Mouse (Mus musculus): Measurements from ENCODE around the gene Trappc1. TPM values are rescaled to one million over a fixed set of nuclear protein-coding genes. Genes with fewer than 3 reads are reported as not detected.

Trappc1 gene
- polyA plus RNA-seq, 1 experiment from 2014 or later, result 172 TPM

DNA sequence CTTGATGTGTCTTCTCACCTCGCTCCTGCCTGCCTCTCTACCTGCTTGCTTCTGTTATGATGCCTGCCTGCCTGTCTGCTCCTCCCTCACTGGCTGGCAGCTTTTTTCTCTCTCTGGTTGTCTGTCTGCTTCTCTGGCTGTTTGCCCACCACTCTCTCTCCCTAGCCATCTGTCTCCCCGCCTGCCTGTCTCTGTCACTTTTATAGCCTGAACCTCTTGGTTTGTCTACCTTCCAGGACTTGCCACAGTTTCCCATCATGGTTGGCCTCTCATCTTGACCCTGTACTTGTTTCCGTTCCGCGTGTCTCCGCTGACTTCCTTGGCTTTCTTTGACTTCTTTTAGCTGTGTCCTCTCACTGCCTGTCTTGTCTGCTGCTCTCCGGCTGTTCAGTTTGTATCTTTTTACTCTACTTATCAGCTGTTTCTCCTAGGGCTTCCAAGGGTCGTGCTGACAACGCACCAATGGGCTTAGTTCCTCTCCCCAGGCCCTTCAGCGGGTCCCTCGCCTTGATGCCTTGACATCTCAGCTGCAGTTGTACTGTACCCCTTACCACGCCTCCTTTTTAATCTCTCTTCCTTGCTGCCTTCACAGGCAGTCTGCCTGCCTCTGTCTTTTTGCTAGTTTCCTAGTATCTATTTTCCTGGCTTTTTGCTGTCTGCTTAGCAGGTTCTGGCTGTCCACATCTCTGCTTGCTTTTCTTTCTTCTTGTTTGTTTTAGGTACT, 48.4 kb downstream of the Trappc1 start:
- Histone ChIP-seq H3K9ac (replicated peaks; ENCODE audit: low read length) (peak overlapping the region; percentile 25; the same call in 1 of the 2 replicates), H3K36me3 (ENCODE audit: insufficient read depth, low read length) (peaks cover 17% of the 10 kb centered on the region), H3K9me3 (ENCODE audit: low read length) (no peaks in the 10 kb centered on the region), H3K27me3 (ENCODE audit: insufficient read depth, low read length) (no peaks in the 10 kb centered on the region), H3K4me3 (ENCODE audit: low read length) (peak overlapping the region; percentile 33; the same call in 1 of the 2 replicates), H3K4me1 (ENCODE audit: insufficient read depth, low read length) (peaks cover 34% of the 10 kb centered on the region), H3K27ac (ENCODE audit: low read length) (peak overlapping the region; percentile 92), H3K4me2 (replicated peaks; ENCODE audit: low read depth, low read length) (peak overlapping the region; percentile 53)
- ATAC-seq (ENCODE audit: low FRiP score, low TSS enrichment), result no peak
- WGBS, result 27% methylated on average over 12 of the region's 12 CpGs

DNA sequence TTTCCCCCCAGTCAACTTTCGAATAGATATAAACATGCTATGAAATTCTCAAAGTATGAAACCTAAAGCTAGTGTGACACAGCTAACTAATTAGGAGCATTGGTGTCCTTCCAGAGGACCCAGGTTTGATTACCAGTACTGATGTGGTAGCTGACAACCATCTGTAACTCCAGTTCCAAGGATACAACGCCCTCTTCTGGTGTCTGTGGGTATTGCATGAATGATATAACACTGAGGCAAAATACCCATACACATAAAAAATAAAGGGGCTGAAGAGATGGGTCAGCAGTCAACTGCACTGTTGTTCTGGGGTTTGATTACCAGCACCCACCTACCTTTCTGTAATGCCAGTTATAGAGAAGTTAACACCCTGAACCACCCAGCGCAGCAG, 49.0 kb downstream of the Trappc1 start:
- Histone ChIP-seq H3K4me3 (ENCODE audit: low read length) (no peak overlapping the region), H3K27me3 (ENCODE audit: insufficient read depth, low read length) (no peaks in the 10 kb centered on the region), H3K4me2 (replicated peaks; ENCODE audit: low read depth, low read length) (no peak overlapping the region), H3K9ac (replicated peaks; ENCODE audit: low read length) (no peak overlapping the region), H3K36me3 (ENCODE audit: insufficient read depth, low read length) (peaks cover 21% of the 10 kb centered on the region), H3K9me3 (ENCODE audit: low read length) (no peaks in the 10 kb centered on the region), H3K27ac (ENCODE audit: low read length) (no peak overlapping the region), H3K4me1 (ENCODE audit: insufficient read depth, low read length) (peaks cover 31% of the 10 kb centered on the region)
- no peak for ATAC-seq (ENCODE audit: low FRiP score, low TSS enrichment)
- WGBS, result 71% methylated on average over 3 of the region's 3 CpGs

DNA sequence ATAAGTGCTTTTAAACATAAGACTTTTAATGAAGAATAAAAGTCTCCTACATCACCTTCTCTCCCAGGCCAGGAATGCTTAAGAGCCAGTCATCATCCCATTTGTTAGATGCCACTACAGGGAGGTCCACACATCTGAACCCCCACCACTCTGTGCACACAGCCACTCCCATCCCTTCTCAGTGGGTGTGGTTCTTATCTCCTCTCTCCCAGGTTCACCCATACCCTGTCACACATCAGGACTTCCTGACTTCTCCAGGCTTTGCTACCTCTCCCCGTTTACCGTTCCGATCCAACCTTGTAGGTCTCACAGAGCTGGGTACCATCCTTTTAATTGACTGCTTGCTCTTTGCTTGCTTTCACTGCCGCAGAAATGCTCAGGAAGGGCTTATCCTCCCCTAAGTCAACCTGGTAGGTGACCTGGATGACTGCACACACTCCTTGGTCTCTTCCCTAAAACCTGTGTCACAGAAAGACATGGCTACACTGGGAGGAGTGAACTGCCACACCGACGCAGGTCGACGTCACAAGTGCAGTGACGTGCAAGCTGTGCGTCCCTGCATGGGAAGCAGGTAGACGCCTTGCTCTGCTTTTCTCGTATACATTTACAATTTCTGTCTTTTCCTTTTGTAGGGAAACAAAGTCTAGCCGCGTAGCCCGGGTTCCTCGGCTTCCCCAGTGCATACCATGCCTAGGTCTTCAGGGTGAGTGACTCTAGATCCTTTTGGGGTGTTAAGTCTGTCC, 49.6 kb downstream of the Trappc1 start:
- Histone ChIP-seq H3K4me3 (ENCODE audit: low read length) (no peak overlapping the region), H3K27me3 (ENCODE audit: insufficient read depth, low read length) (no peaks in the 10 kb centered on the region), H3K4me2 (replicated peaks; ENCODE audit: low read depth, low read length) (no peak overlapping the region), H3K4me1 (ENCODE audit: insufficient read depth, low read length) (peaks cover 27% of the 10 kb centered on the region), H3K9me3 (ENCODE audit: low read length) (no peaks in the 10 kb centered on the region), H3K36me3 (ENCODE audit: insufficient read depth, low read length) (peaks cover 21% of the 10 kb centered on the region), H3K27ac (ENCODE audit: low read length) (no peak overlapping the region), H3K9ac (replicated peaks; ENCODE audit: low read length) (no peak overlapping the region)
- no peak for ATAC-seq (ENCODE audit: low FRiP score, low TSS enrichment)
- WGBS, result 92% methylated on average over 16 of the region's 16 CpGs

Other genes starting within 250 kb of the Trappc1 start
- gene Vamp2, start 235.5 kb upstream of the Trappc1 start, polyA plus RNA-seq (2015; fragmentation: Nextera tagmentation; extraction: Ambion mirVana), result 81.5 and 114 TPM in 2 replicates
- 11.4 and 15.6 TPM in 2 replicates for gene Per1, start 228.8 kb upstream of the Trappc1 start, polyA plus RNA-seq (2015; fragmentation: Nextera tagmentation; extraction: Ambion mirVana)
- gene Hes7, start 203.6 kb upstream of the Trappc1 start, polyA plus RNA-seq (2015; fragmentation: Nextera tagmentation; extraction: Ambion mirVana), result 0.39 and 0.51 TPM in 2 replicates
- gene 9130213A22Rik, start 201.4 kb upstream of the Trappc1 start, polyA plus RNA-seq (2015; fragmentation: Nextera tagmentation; extraction: Ambion mirVana), result 0.33 and 0.42 TPM in 2 replicates
- gene Aloxe3, start 198.1 kb upstream of the Trappc1 start, polyA plus RNA-seq (2015; fragmentation: Nextera tagmentation; extraction: Ambion mirVana), result 0.32 and 0.76 TPM in 2 replicates
- gene Alox12b, start 167.0 kb upstream of the Trappc1 start, polyA plus RNA-seq (2015; fragmentation: Nextera tagmentation; extraction: Ambion mirVana), result 0.30 and 0.41 TPM in 2 replicates
- gene Alox8, start 126.1 kb upstream of the Trappc1 start, polyA plus RNA-seq (2015; fragmentation: Nextera tagmentation; extraction: Ambion mirVana), result 0.46 and 0.72 TPM in 2 replicates
- 0.17 and 0.27 TPM in 2 replicates for gene Gucy2e, start 86.9 kb upstream of the Trappc1 start, polyA plus RNA-seq (2015; fragmentation: Nextera tagmentation; extraction: Ambion mirVana)
- 22.4 and 23.2 TPM in 2 replicates for gene Cntrob, start 205 bp upstream of the Trappc1 start, polyA plus RNA-seq (2015; fragmentation: Nextera tagmentation; extraction: Ambion mirVana)
- gene Kcnab3, start 2.3 kb downstream of the Trappc1 start, polyA plus RNA-seq (2015; fragmentation: Nextera tagmentation; extraction: Ambion mirVana), result 3.3 and 3.8 TPM in 2 replicates
- 16.4 and 17.8 TPM in 2 replicates for gene Rnf227, start 16.5 kb downstream of the Trappc1 start, polyA plus RNA-seq (2015; fragmentation: Nextera tagmentation; extraction: Ambion mirVana)
- 58.6 and 67.2 TPM in 2 replicates for gene Chd3, start 45.4 kb downstream of the Trappc1 start, polyA plus RNA-seq (2015; fragmentation: Nextera tagmentation; extraction: Ambion mirVana)
- gene Naa38, start 71.5 kb downstream of the Trappc1 start, polyA plus RNA-seq (2015; fragmentation: Nextera tagmentation; extraction: Ambion mirVana), result 142 and 150 TPM in 2 replicates
- 34.0 and 37.3 TPM in 2 replicates for gene Cyb5d1, start 71.7 kb downstream of the Trappc1 start, polyA plus RNA-seq (2015; fragmentation: Nextera tagmentation; extraction: Ambion mirVana)
- 46.5 and 47.7 TPM in 2 replicates for gene Tmem88, start 74.3 kb downstream of the Trappc1 start, polyA plus RNA-seq (2015; fragmentation: Nextera tagmentation; extraction: Ambion mirVana)
- gene Kdm6b, start 89.7 kb downstream of the Trappc1 start, polyA plus RNA-seq (2015; fragmentation: Nextera tagmentation; extraction: Ambion mirVana), result 26.0 and 31.3 TPM in 2 replicates
- 0.69 and 0.90 TPM in 2 replicates for gene Dnah2, start 225.1 kb downstream of the Trappc1 start, polyA plus RNA-seq (2015; fragmentation: Nextera tagmentation; extraction: Ambion mirVana)
- gene Efnb3, start 236.2 kb downstream of the Trappc1 start, polyA plus RNA-seq (2015; fragmentation: Nextera tagmentation; extraction: Ambion mirVana), result 11.8 and 12.6 TPM in 2 replicates